Mouse (Mus musculus) embryo, embryonic 11 days (tissue): Measurements from ENCODE around the gene Ldlrad2.
"Not testable (repeated sequence)": the region's sequence is repeated elsewhere in the genome, so short reads cannot be mapped to it uniquely, and the experiment has no call there.

ENCODE experiments used
- DNase-seq: peaks from one replicate; pipeline ENCODE4 v3.0.0-alpha.2; 2015

Gene Ldlrad2

GRCm38 (mm10) chr4:137574469-137574868 is at the start of gene Ldlrad2:
Gene Ldlrad2, minus strand, starts transcription at chr4:137574569.
- DNase-seq, result no peak

DNA sequence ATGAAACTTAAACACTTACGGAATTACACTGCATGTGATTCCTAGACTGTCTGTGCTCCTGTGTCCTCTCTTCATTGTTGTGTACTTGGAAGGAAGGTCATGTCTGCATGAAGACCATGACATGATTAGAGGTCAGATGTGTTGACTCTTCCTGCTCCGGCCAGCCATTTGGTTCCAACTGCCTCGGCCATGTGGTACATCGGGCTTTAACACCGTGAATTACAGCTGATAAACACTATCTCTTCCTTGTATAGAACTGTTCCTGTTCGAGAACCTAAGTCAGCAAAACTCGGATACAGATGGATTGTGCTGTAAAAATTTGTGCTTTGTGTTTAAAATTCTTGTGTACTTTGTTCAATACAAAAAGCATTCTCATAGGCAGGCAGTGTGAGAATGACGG is 48.5 kb upstream of the Ldlrad2 start:
- DNase-seq, result no peak

DNA sequence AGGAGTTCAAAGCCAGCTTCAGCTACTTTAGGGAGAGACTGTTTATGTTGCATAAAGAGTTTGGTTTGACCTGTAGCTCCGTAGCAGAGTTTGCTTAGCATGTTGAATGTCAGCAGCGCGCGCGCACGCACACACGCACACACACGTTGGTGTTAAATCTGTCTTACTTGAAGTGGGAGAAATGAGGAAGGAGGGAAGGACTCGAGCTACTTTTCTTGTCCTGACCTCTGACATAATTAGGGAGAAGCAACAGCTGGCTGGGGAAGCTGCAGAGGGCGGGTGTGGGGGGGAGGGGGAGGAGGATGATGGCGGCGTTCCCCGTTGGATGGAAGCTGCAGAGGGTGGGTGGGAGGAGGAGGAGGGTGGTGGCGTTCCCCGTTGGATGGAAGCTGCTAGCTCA is 35.9 kb upstream of the Ldlrad2 start:
- DNase-seq, result no peak

DNA sequence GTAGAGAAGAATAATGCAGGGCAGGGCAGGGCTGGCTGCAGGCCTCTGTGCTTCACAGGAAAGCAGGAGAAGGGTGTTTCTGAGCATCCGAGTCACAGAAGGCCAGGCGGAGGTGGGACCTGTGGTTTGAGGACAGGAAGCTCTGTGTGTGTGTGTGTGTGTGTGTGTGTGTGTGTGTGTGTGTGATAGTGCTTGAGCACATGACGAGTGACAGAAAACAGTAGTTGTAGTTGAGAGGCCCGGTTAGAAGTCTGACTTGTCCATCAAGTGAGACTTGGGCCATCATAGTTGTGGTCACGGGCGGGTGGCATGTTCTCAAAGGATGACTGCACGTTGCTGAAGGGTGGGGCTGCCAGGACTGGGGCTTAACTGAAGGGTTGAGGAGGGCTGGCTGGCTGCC is 35.3 kb upstream of the Ldlrad2 start:
- no peak for DNase-seq

DNA sequence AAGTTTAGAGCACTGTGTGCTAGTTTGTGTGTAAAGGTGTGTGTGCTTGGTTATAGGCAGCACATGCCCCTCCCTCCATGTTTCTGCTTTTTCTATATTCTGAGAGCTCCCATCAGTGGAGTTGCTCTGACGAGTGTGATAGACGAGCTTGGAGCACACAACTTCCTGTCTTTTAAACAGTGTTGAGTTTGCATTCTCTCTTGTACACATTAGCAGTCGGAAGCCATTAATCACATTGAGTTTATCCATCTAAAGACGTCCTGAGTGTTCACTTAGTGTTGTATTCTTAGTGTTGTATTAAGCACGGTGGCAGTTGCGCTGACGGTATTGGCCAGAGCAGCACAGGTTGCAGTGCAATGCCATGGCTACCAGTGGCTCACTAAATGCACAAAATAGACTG is 34.9 kb upstream of the Ldlrad2 start:
- no peak for DNase-seq

DNA sequence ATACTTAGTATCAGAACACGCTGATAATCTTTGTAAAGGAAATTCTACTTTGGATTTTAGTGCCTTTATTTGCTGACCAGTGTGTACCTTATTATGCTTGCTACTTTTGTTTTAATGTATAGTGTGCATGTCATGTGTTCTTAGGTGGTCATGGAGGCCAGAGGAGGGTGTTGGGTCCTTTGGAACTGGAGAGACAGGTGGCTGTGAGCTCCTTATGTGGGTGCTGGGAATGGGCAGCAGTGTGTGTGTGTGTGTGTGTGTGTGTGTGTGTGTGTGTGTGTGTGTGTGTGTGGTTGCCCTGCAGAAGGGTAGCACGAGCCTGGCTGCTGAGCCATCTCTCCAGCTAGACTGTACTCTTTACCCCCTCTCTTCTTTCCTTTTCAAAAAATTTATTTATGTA is 32.7 kb upstream of the Ldlrad2 start:
- no peak for DNase-seq

DNA sequence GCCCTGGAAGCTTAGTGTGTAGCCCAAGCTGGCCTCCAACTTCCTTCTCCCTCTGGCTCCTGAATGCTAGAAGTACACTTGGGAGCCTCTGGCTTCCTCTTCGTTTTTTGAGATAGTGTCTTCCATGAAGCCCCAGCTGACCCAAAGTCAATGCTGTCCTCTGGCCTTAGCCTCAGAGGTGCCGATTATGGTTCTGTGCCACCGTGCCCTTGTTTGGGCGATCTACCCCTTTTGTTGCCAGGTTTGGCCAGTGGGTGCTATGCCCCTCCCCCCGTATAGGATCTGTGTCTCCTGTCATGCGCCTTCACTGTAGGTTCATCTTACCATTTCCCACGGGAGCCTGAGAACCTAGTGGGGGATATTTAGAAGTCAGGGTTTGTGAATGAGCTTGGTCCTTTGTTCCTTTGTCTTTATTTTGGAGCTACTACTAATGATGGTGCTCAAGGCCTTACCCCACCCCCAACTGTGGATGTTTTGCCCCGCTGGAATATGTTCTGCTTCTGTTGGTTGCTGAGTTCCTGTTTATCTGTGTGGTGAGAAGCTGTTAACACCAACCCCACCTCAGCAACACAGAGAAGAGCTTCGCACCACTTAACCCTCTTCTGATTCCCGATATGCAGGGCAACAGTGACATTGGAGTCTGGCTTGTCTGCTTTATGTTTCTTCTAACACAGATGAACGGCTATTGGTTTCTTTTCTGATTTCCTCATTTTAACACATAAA is 29.2 kb upstream of the Ldlrad2 start:
- no peak for DNase-seq

- no peak for DNase-seq
Observed at GRCm38 (mm10) chr4:137598577-137598976, 24.2 kb upstream of the Ldlrad2 start.

GRCm38 (mm10) chr4:137597098-137597630 is 22.8 kb upstream of the Ldlrad2 start:
- DNase-seq, result no peak

DNA sequence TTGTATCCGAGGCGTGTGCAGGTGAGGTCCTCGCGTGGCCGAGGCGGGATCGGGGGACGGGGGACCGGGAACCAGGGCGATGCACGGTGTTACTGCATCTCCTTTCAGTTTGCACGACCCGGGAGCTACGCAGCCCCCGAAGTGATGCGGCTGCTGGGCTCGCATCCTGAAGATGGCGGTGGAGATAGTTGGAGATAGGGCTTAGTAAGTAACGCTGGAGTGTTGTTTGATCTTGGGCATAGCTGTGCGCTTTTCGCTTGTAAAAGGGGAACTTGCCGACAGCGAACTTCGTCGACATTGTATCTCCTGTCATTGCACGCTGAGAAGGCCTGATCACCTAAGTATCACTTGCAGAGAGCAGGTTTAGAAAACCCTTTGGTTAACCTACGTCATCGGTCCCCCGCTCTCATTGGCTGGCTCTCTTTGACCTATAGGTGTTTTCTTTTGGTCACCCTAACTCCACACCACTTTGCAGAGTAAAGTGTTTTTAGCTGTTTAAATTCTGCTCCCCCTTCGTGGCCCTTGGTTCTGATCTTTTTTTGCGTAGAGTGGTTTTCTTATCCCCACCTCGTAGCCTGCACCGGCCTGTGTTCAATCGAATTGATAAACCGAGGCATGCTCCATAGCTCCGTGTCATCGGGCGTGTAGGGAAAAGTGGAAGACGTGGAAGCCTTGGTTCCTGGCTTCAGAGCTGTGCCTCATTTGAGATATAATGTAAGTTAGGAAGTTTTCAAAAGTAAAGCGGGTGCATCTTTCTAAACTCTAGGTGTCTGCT is 20.3 kb upstream of the Ldlrad2 start:
- DNase-seq, result peak; percentile 51

GRCm38 (mm10) chr4:137593601-137594495 is 19.5 kb upstream of the Ldlrad2 start, which contains the start of gene Usp48:
Gene Usp48, plus strand, starts transcription at chr4:137593755.
- DNase-seq, result peak; percentile 100

GRCm38 (mm10) chr4:137590961-137591360 is 16.6 kb upstream of the Ldlrad2 start:
- no peak for DNase-seq

DNA sequence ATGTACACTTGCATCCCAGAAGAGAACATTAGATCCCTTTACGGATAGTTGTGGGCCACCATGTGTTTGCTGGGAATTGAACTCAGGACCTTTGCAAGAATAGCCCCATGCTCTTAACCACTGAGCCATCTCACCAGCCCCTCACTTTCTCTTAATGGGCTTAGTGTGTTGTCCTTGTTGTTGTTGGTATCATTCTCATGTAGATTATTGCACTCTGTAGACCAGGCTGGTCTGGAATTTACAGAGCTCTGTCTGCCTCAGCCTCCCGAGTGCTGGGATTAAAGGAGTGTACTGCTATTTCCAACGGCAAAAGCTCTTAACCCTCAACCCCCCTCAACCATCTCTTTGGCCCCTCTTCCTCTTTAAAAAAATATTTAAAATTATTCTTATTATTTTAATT is 15.2 kb upstream of the Ldlrad2 start:
- DNase-seq, result no peak

DNA sequence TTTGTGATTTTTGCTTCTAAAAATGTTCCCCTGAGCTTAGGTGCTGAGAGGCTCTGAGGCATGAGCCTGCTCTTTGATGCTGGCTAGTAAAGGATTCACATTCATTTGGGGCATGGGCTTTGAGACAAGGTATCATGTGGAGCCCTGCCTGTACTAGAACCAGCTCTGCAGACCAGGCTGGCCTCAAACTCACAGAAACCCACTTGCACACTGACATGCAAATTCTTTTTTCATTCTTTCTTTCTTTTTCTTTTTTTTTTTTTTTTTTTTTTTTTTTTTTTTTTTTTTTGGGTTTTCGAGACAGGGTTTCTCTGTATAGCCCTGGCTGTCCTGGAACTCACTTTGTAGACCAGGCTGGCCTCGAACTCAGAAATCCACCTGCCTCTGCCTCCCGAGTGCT is 14.7 kb upstream of the Ldlrad2 start:
- not testable (repeated sequence) for DNase-seq

DNA sequence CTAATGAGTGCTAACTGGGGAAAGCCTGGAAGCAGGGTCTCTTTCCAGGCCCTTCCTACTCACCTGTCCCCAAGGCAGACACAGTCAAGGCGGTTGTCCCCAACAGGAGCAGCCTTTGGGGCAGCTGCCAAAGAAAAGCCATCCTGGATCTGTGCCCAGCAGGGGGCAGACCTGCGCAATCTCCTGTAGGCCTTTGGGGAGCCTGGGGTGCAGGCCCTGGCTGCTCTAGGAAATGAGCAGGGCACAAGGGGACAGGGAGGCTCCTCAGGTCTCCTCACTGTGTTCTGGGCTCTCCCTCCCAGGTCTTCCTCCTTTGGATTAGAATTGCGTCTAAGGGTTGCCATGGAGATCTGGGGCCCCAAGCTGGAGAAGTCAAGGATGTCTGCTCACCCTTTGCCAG is 7.4 kb upstream of the Ldlrad2 start:
- peak; percentile 26 for DNase-seq

- DNase-seq, result no peak
Observed at GRCm38 (mm10) chr4:137580299-137580698, 5.9 kb upstream of the Ldlrad2 start.

GRCm38 (mm10) chr4:137579789-137580188 is 5.4 kb upstream of the Ldlrad2 start:
- DNase-seq, result no peak

- DNase-seq, result peak; percentile 80
Observed at GRCm38 (mm10) chr4:137578181-137578845, 3.9 kb upstream of the Ldlrad2 start.

DNA sequence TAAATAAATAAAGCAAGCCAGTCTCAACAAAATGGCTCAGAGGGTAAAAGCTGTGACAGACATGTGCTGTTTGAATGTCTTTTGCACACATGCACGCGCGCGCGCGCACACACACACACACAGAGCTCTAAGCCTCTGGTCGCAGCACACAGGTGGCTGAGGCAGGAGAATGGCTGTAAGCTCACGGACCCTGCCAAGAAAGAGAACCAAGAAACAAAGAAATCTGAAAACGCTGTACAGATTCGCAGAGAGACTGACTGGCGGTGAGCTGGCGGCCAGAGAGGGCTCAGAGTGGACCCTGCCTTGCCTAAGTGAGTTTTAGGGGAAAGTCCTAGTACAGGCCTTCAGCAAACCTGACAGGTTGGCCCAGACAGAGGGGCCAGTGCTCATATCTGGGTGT is 3.1 kb upstream of the Ldlrad2 start:
- no peak for DNase-seq

DNA sequence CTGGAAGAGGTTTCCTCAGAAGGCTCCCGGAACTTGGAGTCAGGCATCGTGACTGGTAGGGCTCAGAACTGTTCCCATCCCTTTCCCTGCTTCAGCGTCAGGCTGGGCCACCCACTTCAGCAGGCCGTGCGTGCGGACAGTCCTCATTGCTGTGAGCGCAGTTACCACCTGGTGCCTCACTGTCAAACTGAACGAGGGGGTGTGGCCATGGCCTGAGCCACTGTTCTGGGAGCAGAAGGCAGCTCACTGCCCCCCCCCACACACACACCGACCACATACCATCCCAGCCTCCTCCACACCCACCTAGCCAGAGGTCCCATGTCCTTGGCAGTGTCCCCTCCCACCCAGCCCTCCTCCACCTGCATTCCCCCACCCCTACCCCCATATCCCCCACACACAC is 4.5 kb downstream of the Ldlrad2 start:
- no peak for DNase-seq

DNA sequence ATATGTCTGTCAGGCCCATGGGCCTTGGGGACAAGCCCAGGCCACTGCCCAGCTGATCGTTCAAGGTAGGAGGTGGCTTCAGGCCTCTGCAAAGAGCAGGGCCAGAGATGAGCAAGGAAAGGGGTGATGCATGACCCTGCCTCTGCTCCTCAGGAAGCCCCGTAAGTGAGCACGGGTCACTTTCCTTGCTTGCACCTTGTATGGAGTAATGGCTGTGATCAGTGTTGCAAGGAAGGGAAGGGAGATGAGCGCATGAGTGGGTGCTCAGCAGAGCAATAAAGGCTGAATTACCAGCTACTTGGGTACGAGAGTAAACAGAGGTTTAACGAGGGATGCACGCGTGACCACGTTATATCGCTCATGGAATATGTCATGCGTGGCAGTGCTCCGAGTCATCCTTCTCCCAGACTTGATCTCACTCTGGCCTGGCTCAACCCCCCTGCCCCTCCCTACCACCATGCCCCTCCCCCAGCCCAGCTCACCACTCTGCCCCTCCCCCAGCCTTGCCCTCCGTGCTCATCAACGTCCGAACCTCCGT is 17.6 kb downstream of the Ldlrad2 start:
- DNase-seq, result no peak

GRCm38 (mm10) chr4:137553466-137553865 is 20.9 kb downstream of the Ldlrad2 start:
- no peak for DNase-seq
